Comparison of ENCODE assay signal across 23 mouse cellular contexts in genomic region chr7:19378049-19378448, GRCm38 (mm10). TPM values are rescaled to one million over a fixed set of nuclear protein-coding genes. Genes with fewer than 3 reads are reported as not detected.
DNase-seq lines count a peak whose midpoint lies in the region; ATAC-seq and TF ChIP-seq lines count a peak whose summit lies in the region.
"Had no signal": no experiment of that assay in that cellular context is flagged by ENCODE, and none has a peak within 500 bp of the region (broad histone marks: within the 10 kb centered on the region; RNA-seq: fewer than 3 reads in every experiment).

No protein-coding gene starts in this region.

- WGBS in heart, postnatal 0 days = 28% methylated on average over 8 of the region's 8 CpGs
- WGBS in lung, postnatal 0 days = 59% methylated on average over 8 of the region's 8 CpGs
- 39% methylated on average over 8 of the region's 8 CpGs for WGBS in liver, embryonic 12.5 days (ENCODE audit: insufficient replicate concordance)

- intact Hi-C loops in heart, postnatal 14 days (cut with DNase I) = no loop called here

- DNase-seq in heart, postnatal 0 days (ENCODE audit: low spot score) = peak; percentile 9
- DNase-seq in heart, postnatal 14 days = no peak
- peak; percentile 36 for DNase-seq in lung, postnatal 10 days
- no peak for DNase-seq in lung, postnatal 0 days (ENCODE audit: low spot score)
- DNase-seq in ES-CJ7 (ENCODE audit: low read depth, low spot score) = peak; percentile 60
- DNase-seq in retina, postnatal 7 days (ENCODE audit: low read depth, low spot score) = peak; percentile 73
- DNase-seq: adrenal gland, postnatal 36 days; cerebellum, adult 9-10 months; kidney, adult 18-20 months; layer of hippocampus, adult 9-11 months; liver, embryonic 13.5 days; right cerebral cortex, postnatal 25 days; spleen, adult 18-20 months had no signal

- H3K4me3 ChIP-seq in heart, postnatal 0 days (ENCODE audit: low read depth, low read length) = no peak overlapping the region
- H3K4me3 ChIP-seq in lung, postnatal 0 days (ENCODE audit: low read depth, low read length) = no peak overlapping the region
- no peak overlapping the region for H3K4me3 ChIP-seq in liver, embryonic 12.5 days
- H3K4me3 ChIP-seq: hindbrain, embryonic 12.5 days; limb, embryonic 13.5 days; liver, embryonic 13.5 days; lung, embryonic 15.5 days; midbrain, embryonic 12.5 days had no signal

- no peak overlapping the region for H3K4me2 ChIP-seq in heart, postnatal 0 days (ENCODE audit: low read depth, low read length)
- H3K4me2 ChIP-seq in lung, postnatal 0 days (replicated peaks; ENCODE audit: low read depth, low read length) = no peak overlapping the region
- no peak overlapping the region for H3K4me2 ChIP-seq in liver, embryonic 12.5 days
- H3K4me2 ChIP-seq: hindbrain, embryonic 12.5 days; limb, embryonic 13.5 days; liver, embryonic 13.5 days; lung, embryonic 15.5 days; midbrain, embryonic 12.5 days had no signal

- TF ChIP-seq CTCF in heart, postnatal 0 days (IDR thresholded peaks at IDR 0.05; ENCODE audit: low read depth) = no peak
- TF ChIP-seq CTCF in lung, postnatal 0 days (IDR thresholded peaks at IDR 0.05) = no peak

- peaks cover 29% of the 10 kb centered on the region for H3K36me3 ChIP-seq in heart, postnatal 0 days (replicated peaks; ENCODE audit: control insufficient read depth, insufficient read depth, low read length)
- no peaks in the 10 kb centered on the region for H3K36me3 ChIP-seq in lung, postnatal 0 days (ENCODE audit: insufficient read depth, low read length)
- H3K36me3 ChIP-seq in liver, embryonic 12.5 days = no peaks in the 10 kb centered on the region
- H3K36me3 ChIP-seq: hindbrain, embryonic 12.5 days; liver, embryonic 13.5 days; lung, embryonic 15.5 days had no signal

- no peak for ATAC-seq in heart, postnatal 0 days (ENCODE audit: insufficient read depth, low read depth)
- ATAC-seq in lung, postnatal 0 days = no peak
- no peak for ATAC-seq in liver, embryonic 12.5 days
- ATAC-seq: forebrain, embryonic 14.5 days had no signal

- no peaks in the 10 kb centered on the region for H3K9me3 ChIP-seq in heart, postnatal 0 days (replicated peaks; ENCODE audit: control insufficient read depth, low read length)
- no peaks in the 10 kb centered on the region for H3K9me3 ChIP-seq in lung, postnatal 0 days (ENCODE audit: low read length)
- H3K9me3 ChIP-seq in liver, embryonic 12.5 days (replicated peaks) = no peaks in the 10 kb centered on the region
- H3K9me3 ChIP-seq: hindbrain, embryonic 12.5 days; limb, embryonic 13.5 days; liver, embryonic 13.5 days; lung, embryonic 15.5 days; midbrain, embryonic 12.5 days had no signal

- peak overlapping the region; percentile 26 for H3K27ac ChIP-seq in heart, postnatal 0 days (ENCODE audit: low read depth)
- H3K27ac ChIP-seq in lung, postnatal 0 days (ENCODE audit: low read length) = no peak overlapping the region
- no peak overlapping the region for H3K27ac ChIP-seq in liver, embryonic 12.5 days
- H3K27ac ChIP-seq: hindbrain, embryonic 12.5 days; limb, embryonic 13.5 days; liver, embryonic 13.5 days; lung, embryonic 15.5 days; midbrain, embryonic 12.5 days had no signal

- H3K27me3 ChIP-seq in heart, postnatal 0 days (ENCODE audit: control insufficient read depth, insufficient read depth, low read length) = no peaks in the 10 kb centered on the region
- H3K27me3 ChIP-seq in lung, postnatal 0 days (replicated peaks; ENCODE audit: insufficient read depth, low read length) = no peaks in the 10 kb centered on the region
- 0 out of 2 replicates have a peak, but pooled peaks cover 2% of the 10 kb centered on the region for H3K27me3 ChIP-seq in liver, embryonic 12.5 days (replicated peaks)
- H3K27me3 ChIP-seq: hindbrain, embryonic 12.5 days; limb, embryonic 13.5 days; liver, embryonic 13.5 days; lung, embryonic 15.5 days; midbrain, embryonic 12.5 days had no signal

- no peak overlapping the region for H3K9ac ChIP-seq in heart, postnatal 0 days (replicated peaks; ENCODE audit: low read depth, low read length)
- H3K9ac ChIP-seq in lung, postnatal 0 days (replicated peaks; ENCODE audit: low read depth) = no peak overlapping the region
- H3K9ac ChIP-seq in liver, embryonic 12.5 days = no peak overlapping the region
- H3K9ac ChIP-seq: hindbrain, embryonic 12.5 days; limb, embryonic 13.5 days; liver, embryonic 13.5 days; lung, embryonic 15.5 days; midbrain, embryonic 12.5 days had no signal

- TF ChIP-seq EP300 in heart, postnatal 0 days (IDR thresholded peaks at IDR 0.05; ENCODE audit: low read depth) = no peak
- TF ChIP-seq EP300 in lung, postnatal 0 days (IDR thresholded peaks at IDR 0.05) = no peak

- H3K4me1 ChIP-seq in heart, postnatal 0 days (ENCODE audit: control insufficient read depth, insufficient read depth) = peaks cover 4% of the 10 kb centered on the region; the same call in 1 of the 2 replicates
- H3K4me1 ChIP-seq in lung, postnatal 0 days (ENCODE audit: insufficient read depth, low read depth, low read length) = 0 out of 2 replicates have a peak, but pooled peaks cover 3% of the 10 kb centered on the region
- H3K4me1 ChIP-seq in liver, embryonic 12.5 days = peaks cover 12% of the 10 kb centered on the region

RNA-seq across cellular contexts. Expression of gene Ercc2, which starts 3.8 kb away (rescaled TPM):
- 20.4 and 30.8 TPM in 2 replicates for total RNA-seq in heart, postnatal 0 days (2014; rRNA removed; ENCODE audit: low replicate concordance)
- polyA plus RNA-seq in heart, postnatal 0 days (2015; fragmentation: Nextera tagmentation; extraction: Ambion mirVana) = 4.9 and 6.0 TPM in 2 replicates
- total RNA-seq in heart, postnatal 14 days (2021) = 10 to 100 TPM; 12.4 to 15.7 TPM
- polyA plus RNA-seq in lung, postnatal 0 days (2015; fragmentation: Nextera tagmentation; extraction: Ambion mirVana) = 8.9 and 9.4 TPM in 2 replicates
- 9.9 and 10.9 TPM in 2 replicates for polyA plus RNA-seq in liver, embryonic 12.5 days (2016; fragmentation: Nextera tagmentation; extraction: Ambion mirVana)

RNA-seq across cellular contexts. Expression of gene Ppp1r13l, which starts 18.5 kb away (rescaled TPM):
- 11.8 and 13.5 TPM in 2 replicates for total RNA-seq in heart, postnatal 0 days (2014; rRNA removed; ENCODE audit: low replicate concordance)
- 12.0 and 14.0 TPM in 2 replicates for polyA plus RNA-seq in heart, postnatal 0 days (2015; fragmentation: Nextera tagmentation; extraction: Ambion mirVana)
- total RNA-seq in heart, postnatal 14 days (2021) = 10 to 100 TPM; 25.0 to 28.4 TPM
- polyA plus RNA-seq in lung, postnatal 0 days (2015; fragmentation: Nextera tagmentation; extraction: Ambion mirVana) = 4.1 and 4.2 TPM in 2 replicates
- polyA plus RNA-seq in liver, embryonic 12.5 days (2016; fragmentation: Nextera tagmentation; extraction: Ambion mirVana) = 1.7 and 1.9 TPM in 2 replicates
- total RNA-seq: monocyte, adult 5-6 weeks had no signal

RNA-seq across cellular contexts. Expression of gene Cd3eap, which starts 18.8 kb away (rescaled TPM):
- 1.9 and 3.2 TPM in 2 replicates for total RNA-seq in heart, postnatal 0 days (2014; rRNA removed; ENCODE audit: low replicate concordance)
- polyA plus RNA-seq in heart, postnatal 0 days (2015; fragmentation: Nextera tagmentation; extraction: Ambion mirVana) = 11.1 and 11.7 TPM in 2 replicates
- 1 to 10 TPM; 6.5 to 9.4 TPM for total RNA-seq in heart, postnatal 14 days (2021)
- polyA plus RNA-seq in lung, postnatal 0 days (2015; fragmentation: Nextera tagmentation; extraction: Ambion mirVana) = 6.5 and 7.6 TPM in 2 replicates
- 19.5 and 19.9 TPM in 2 replicates for polyA plus RNA-seq in liver, embryonic 12.5 days (2016; fragmentation: Nextera tagmentation; extraction: Ambion mirVana)

RNA-seq across cellular contexts. Expression of gene Klc3, which starts 25.9 kb away (rescaled TPM):
- total RNA-seq in heart, postnatal 0 days (2014; rRNA removed; ENCODE audit: low replicate concordance) = 0.31 TPM in 1 of 2 replicates, not detected in the other
- 0.72 and 0.99 TPM in 2 replicates for polyA plus RNA-seq in heart, postnatal 0 days (2015; fragmentation: Nextera tagmentation; extraction: Ambion mirVana)
- total RNA-seq in heart, postnatal 14 days (2021) = under 1 TPM; 0.45 to 0.63 TPM
- polyA plus RNA-seq in lung, postnatal 0 days (2015; fragmentation: Nextera tagmentation; extraction: Ambion mirVana) = 28.1 and 31.4 TPM in 2 replicates
- polyA plus RNA-seq in liver, embryonic 12.5 days (2016; fragmentation: Nextera tagmentation; extraction: Ambion mirVana) = 0.58 and 1.2 TPM in 2 replicates
- total RNA-seq: megakaryocyte progenitor cell, adult 5-6 weeks; monocyte, adult 5-6 weeks had no signal

RNA-seq across cellular contexts. Expression of gene Ckm, which starts 26.5 kb away (rescaled TPM):
- total RNA-seq in heart, postnatal 0 days (2014; rRNA removed; ENCODE audit: low replicate concordance) = 4,715 and 5,632 TPM in 2 replicates
- 4,516 and 4,665 TPM in 2 replicates for polyA plus RNA-seq in heart, postnatal 0 days (2015; fragmentation: Nextera tagmentation; extraction: Ambion mirVana)
- 1,000 to 10,000 TPM; 3,946 to 4,137 TPM for total RNA-seq in heart, postnatal 14 days (2021)
- 34.0 and 42.4 TPM in 2 replicates for polyA plus RNA-seq in lung, postnatal 0 days (2015; fragmentation: Nextera tagmentation; extraction: Ambion mirVana)
- polyA plus RNA-seq in liver, embryonic 12.5 days (2016; fragmentation: Nextera tagmentation; extraction: Ambion mirVana) = 0.15 and 0.20 TPM in 2 replicates
- total RNA-seq: left cerebral cortex, postnatal 25 days; monocyte, adult 5-6 weeks; neutrophil, adult 5-6 weeks had no signal
- polyA plus RNA-seq: forebrain, embryonic 14.5 days; midbrain, embryonic 12.5 days had no signal

Comparison
In these comparisons a context has a peak if more than half of its experiments do, and no peak if none do; other contexts are left out.
1. DNase-seq: peak in heart, postnatal 0 days (single experiment), lung, postnatal 10 days (single experiment), ES-CJ7 (single experiment) and retina, postnatal 7 days (single experiment); none in heart, postnatal 14 days (0 of 2) and lung, postnatal 0 days (single experiment).